Mouse (Mus musculus) G1E (cell line): ENCODE data around the gene Hspb3.

Experiments used
- CTCF ChIP-seq: IDR thresholded peaks from 2 replicates; pipeline ENCODE4 v1.5.1; 2012; ENCODE audit warnings: low read depth, low read length, inconsistent platforms, mixed read lengths
- POLR2AphosphoS5 ChIP-seq: IDR thresholded peaks from 2 replicates; pipeline ENCODE4 v1.6.1; 2012; ENCODE audit warnings: low read depth, low read length, inconsistent platforms; ENCODE audit not compliant: insufficient replicate concordance
- TAL1 ChIP-seq: conservative IDR thresholded peaks from 2 replicates; pipeline ENCODE4 v1.6.1; 2012; ENCODE audit warnings: low read depth, low read length, inconsistent platforms, mixed read lengths

GRCm38 (mm10) chr13:113622865-113623255, 40.6 kb downstream of the Hspb3 start:
- TF ChIP-seq TAL1 (no peak), CTCF (no peak), POLR2AphosphoS5 (no peak)
